Mouse (Mus musculus): ENCODE measurements around the gene Pakap. TPM values are rescaled to one million over a fixed set of nuclear protein-coding genes. Genes with fewer than 3 reads are reported as not detected.

Pakap gene
- polyA plus RNA-seq, 1 experiment from 2014 or later = 5.1 TPM

GRCm38 (mm10) chr4:57849465-57849864, 281.5 kb downstream of the Pakap start:
- H3K27ac ChIP-seq (ENCODE audit: low read depth, low read length) = no peak overlapping the region
- WGBS = 44% methylated on average over 6 of the region's 6 CpGs

GRCm38 (mm10) chr4:57851731-57852130, 283.8 kb downstream of the Pakap start:
- Histone ChIP-seq H3K27ac (ENCODE audit: low read depth, low read length) (no peak overlapping the region), H3K9ac (ENCODE audit: low read depth, low read length) (no peak overlapping the region), H3K27me3 (replicated peaks; ENCODE audit: control insufficient read depth, insufficient read depth, low read length) (no peaks in the 10 kb centered on the region), H3K4me3 (ENCODE audit: low read depth, low read length) (no peak overlapping the region), H3K4me1 (replicated peaks; ENCODE audit: control insufficient read depth, insufficient read depth, low read length) (peaks cover 8% of the 10 kb centered on the region), H3K36me3 (ENCODE audit: control insufficient read depth, insufficient read depth, low read length) (peaks cover 4% of the 10 kb centered on the region; the same call in 1 of the 2 replicates), H3K9me3 (ENCODE audit: control insufficient read depth, low read length) (no peaks in the 10 kb centered on the region), H3K4me2 (no peak overlapping the region)
- WGBS = 86% methylated on average over 1 of the region's 1 CpGs
- no peak for ATAC-seq (replicated peaks; ENCODE audit: low FRiP score)
- DNase-seq (ENCODE audit: low spot score) = no peak

More at GRCm38 (mm10) chr4:57849465-57849864, 281.5 kb downstream of the Pakap start:
- H3K9me3 ChIP-seq (ENCODE audit: control insufficient read depth, low read length) = no peaks in the 10 kb centered on the region
- no peak overlapping the region for H3K9ac ChIP-seq (ENCODE audit: low read depth, low read length)
- no peak for DNase-seq (ENCODE audit: low spot score)
- H3K36me3 ChIP-seq (ENCODE audit: control insufficient read depth, insufficient read depth, low read length) = no peaks in the 10 kb centered on the region
- H3K4me3 ChIP-seq (ENCODE audit: low read depth, low read length) = no peak overlapping the region
- no peak for ATAC-seq (replicated peaks; ENCODE audit: low FRiP score)
- H3K27me3 ChIP-seq (replicated peaks; ENCODE audit: control insufficient read depth, insufficient read depth, low read length) = no peaks in the 10 kb centered on the region
- H3K4me2 ChIP-seq = no peak overlapping the region
- H3K4me1 ChIP-seq (replicated peaks; ENCODE audit: control insufficient read depth, insufficient read depth, low read length) = peaks cover 9% of the 10 kb centered on the region

GRCm38 (mm10) chr4:57852461-57853040, 284.6 kb downstream of the Pakap start:
- Histone ChIP-seq H3K36me3 (ENCODE audit: control insufficient read depth, insufficient read depth, low read length) (peaks cover 7% of the 10 kb centered on the region; the same call in 1 of the 2 replicates), H3K4me2 (no peak overlapping the region), H3K27me3 (replicated peaks; ENCODE audit: control insufficient read depth, insufficient read depth, low read length) (no peaks in the 10 kb centered on the region), H3K4me3 (ENCODE audit: low read depth, low read length) (no peak overlapping the region), H3K4me1 (replicated peaks; ENCODE audit: control insufficient read depth, insufficient read depth, low read length) (peaks cover 2% of the 10 kb centered on the region), H3K9ac (ENCODE audit: low read depth, low read length) (no peak overlapping the region), H3K27ac (ENCODE audit: low read depth, low read length) (no peak overlapping the region), H3K9me3 (ENCODE audit: control insufficient read depth, low read length) (no peaks in the 10 kb centered on the region)
- WGBS = 35% methylated on average over 9 of the region's 9 CpGs
- ATAC-seq (replicated peaks; ENCODE audit: low FRiP score) (no peak), DNase-seq (ENCODE audit: low spot score) (no peak)

GRCm38 (mm10) chr4:57854181-57854580, 286.2 kb downstream of the Pakap start:
- Histone ChIP-seq H3K27me3 (replicated peaks; ENCODE audit: control insufficient read depth, insufficient read depth, low read length) (no peaks in the 10 kb centered on the region), H3K4me3 (ENCODE audit: low read depth, low read length) (no peak overlapping the region), H3K4me2 (no peak overlapping the region), H3K36me3 (ENCODE audit: control insufficient read depth, insufficient read depth, low read length) (peaks cover 7% of the 10 kb centered on the region; the same call in 1 of the 2 replicates), H3K9me3 (ENCODE audit: control insufficient read depth, low read length) (no peaks in the 10 kb centered on the region), H3K4me1 (replicated peaks; ENCODE audit: control insufficient read depth, insufficient read depth, low read length) (no peaks in the 10 kb centered on the region), H3K27ac (ENCODE audit: low read depth, low read length) (no peak overlapping the region), H3K9ac (ENCODE audit: low read depth, low read length) (no peak overlapping the region)
- WGBS = 86% methylated on average over 6 of the region's 6 CpGs
- no peak for DNase-seq (ENCODE audit: low spot score)
- no peak for ATAC-seq (replicated peaks; ENCODE audit: low FRiP score)

GRCm38 (mm10) chr4:57855281-57855941, 287.4 kb downstream of the Pakap start:
- ATAC-seq (replicated peaks; ENCODE audit: low FRiP score) = no peak
- Histone ChIP-seq H3K4me2 (no peak overlapping the region), H3K36me3 (ENCODE audit: control insufficient read depth, insufficient read depth, low read length) (peaks cover 7% of the 10 kb centered on the region; the same call in 1 of the 2 replicates), H3K4me3 (ENCODE audit: low read depth, low read length) (no peak overlapping the region), H3K9ac (ENCODE audit: low read depth, low read length) (no peak overlapping the region), H3K27ac (ENCODE audit: low read depth, low read length) (no peak overlapping the region), H3K4me1 (replicated peaks; ENCODE audit: control insufficient read depth, insufficient read depth, low read length) (no peaks in the 10 kb centered on the region), H3K9me3 (ENCODE audit: control insufficient read depth, low read length) (no peaks in the 10 kb centered on the region), H3K27me3 (replicated peaks; ENCODE audit: control insufficient read depth, insufficient read depth, low read length) (no peaks in the 10 kb centered on the region)
- no peak for DNase-seq (ENCODE audit: low spot score)
- 81% methylated on average over 18 of the region's 18 CpGs for WGBS

GRCm38 (mm10) chr4:57856673-57857072, 288.7 kb downstream of the Pakap start:
- peaks cover 7% of the 10 kb centered on the region; the same call in 1 of the 2 replicates for H3K36me3 ChIP-seq (ENCODE audit: control insufficient read depth, insufficient read depth, low read length)
- WGBS = 91% methylated on average over 10 of the region's 10 CpGs
- H3K27me3 ChIP-seq (replicated peaks; ENCODE audit: control insufficient read depth, insufficient read depth, low read length) = no peaks in the 10 kb centered on the region
- no peak overlapping the region for H3K4me2 ChIP-seq
- H3K27ac ChIP-seq (ENCODE audit: low read depth, low read length) = no peak overlapping the region
- no peak for DNase-seq (ENCODE audit: low spot score)
- H3K4me3 ChIP-seq (ENCODE audit: low read depth, low read length) = no peak overlapping the region
- H3K4me1 ChIP-seq (replicated peaks; ENCODE audit: control insufficient read depth, insufficient read depth, low read length) = no peaks in the 10 kb centered on the region
- no peak overlapping the region for H3K9ac ChIP-seq (ENCODE audit: low read depth, low read length)
- ATAC-seq (replicated peaks; ENCODE audit: low FRiP score) = no peak
- no peaks in the 10 kb centered on the region for H3K9me3 ChIP-seq (ENCODE audit: control insufficient read depth, low read length)

DNA sequence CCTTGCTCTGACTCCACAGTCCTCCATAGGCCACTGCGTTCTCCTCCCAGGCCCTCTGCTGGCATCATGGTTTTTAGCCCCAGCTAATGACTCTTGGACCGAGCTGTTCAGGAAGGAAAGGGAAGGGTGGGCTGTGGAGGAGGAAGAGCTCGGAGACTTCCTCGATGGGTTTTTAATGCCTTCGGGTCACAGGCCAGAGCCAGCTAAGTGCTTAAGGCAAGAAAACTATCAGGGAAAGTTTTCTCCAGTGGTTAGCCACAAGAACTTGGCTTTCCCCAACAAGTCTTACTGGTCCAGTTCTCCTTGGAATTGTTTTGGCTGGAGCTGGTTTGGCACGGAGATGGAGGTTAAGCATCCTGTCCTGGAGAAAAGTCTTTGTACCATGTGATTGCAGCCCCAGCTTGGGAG, 292.2 kb downstream of the Pakap start:
- Histone ChIP-seq H3K9me3 (ENCODE audit: control insufficient read depth, low read length) (no peaks in the 10 kb centered on the region), H3K27ac (ENCODE audit: low read depth, low read length) (no peak overlapping the region), H3K4me1 (replicated peaks; ENCODE audit: control insufficient read depth, insufficient read depth, low read length) (no peaks in the 10 kb centered on the region), H3K36me3 (ENCODE audit: control insufficient read depth, insufficient read depth, low read length) (peaks cover 7% of the 10 kb centered on the region; the same call in 1 of the 2 replicates), H3K27me3 (replicated peaks; ENCODE audit: control insufficient read depth, insufficient read depth, low read length) (no peaks in the 10 kb centered on the region), H3K4me3 (ENCODE audit: low read depth, low read length) (no peak overlapping the region), H3K4me2 (no peak overlapping the region), H3K9ac (ENCODE audit: low read depth, low read length) (no peak overlapping the region)
- ATAC-seq (replicated peaks; ENCODE audit: low FRiP score) = no peak
- WGBS = 63% methylated on average over 6 of the region's 6 CpGs
- DNase-seq (ENCODE audit: low spot score) = no peak

DNA sequence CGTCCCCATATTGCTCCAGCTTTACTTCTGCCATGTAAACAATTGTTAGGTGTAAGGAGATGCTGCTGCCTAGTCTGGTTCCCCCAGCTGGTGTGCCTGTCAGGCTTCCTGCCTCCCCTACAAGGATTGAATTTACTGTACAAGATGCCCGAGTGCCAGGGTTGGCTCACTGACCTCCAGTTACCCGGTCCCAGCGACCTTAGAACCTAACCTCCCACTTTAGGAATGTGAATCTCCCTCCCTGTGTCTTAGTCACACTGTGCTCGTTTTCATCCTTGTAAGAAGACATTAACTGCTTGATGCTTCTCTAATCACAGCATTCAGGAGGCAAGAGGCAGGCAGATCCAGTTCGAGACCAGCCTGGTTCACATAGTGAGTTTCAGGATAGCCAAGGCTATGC, 293.2 kb downstream of the Pakap start:
- Histone ChIP-seq H3K9ac (ENCODE audit: low read depth, low read length) (no peak overlapping the region), H3K27me3 (replicated peaks; ENCODE audit: control insufficient read depth, insufficient read depth, low read length) (no peaks in the 10 kb centered on the region), H3K4me2 (no peak overlapping the region), H3K36me3 (ENCODE audit: control insufficient read depth, insufficient read depth, low read length) (peaks cover 3% of the 10 kb centered on the region; the same call in 1 of the 2 replicates), H3K9me3 (ENCODE audit: control insufficient read depth, low read length) (no peaks in the 10 kb centered on the region), H3K4me3 (ENCODE audit: low read depth, low read length) (no peak overlapping the region), H3K4me1 (replicated peaks; ENCODE audit: control insufficient read depth, insufficient read depth, low read length) (no peaks in the 10 kb centered on the region), H3K27ac (ENCODE audit: low read depth, low read length) (no peak overlapping the region)
- DNase-seq (ENCODE audit: low spot score) (no peak), ATAC-seq (replicated peaks; ENCODE audit: low FRiP score) (no peak)
- 71% methylated on average over 6 of the region's 6 CpGs for WGBS

DNA sequence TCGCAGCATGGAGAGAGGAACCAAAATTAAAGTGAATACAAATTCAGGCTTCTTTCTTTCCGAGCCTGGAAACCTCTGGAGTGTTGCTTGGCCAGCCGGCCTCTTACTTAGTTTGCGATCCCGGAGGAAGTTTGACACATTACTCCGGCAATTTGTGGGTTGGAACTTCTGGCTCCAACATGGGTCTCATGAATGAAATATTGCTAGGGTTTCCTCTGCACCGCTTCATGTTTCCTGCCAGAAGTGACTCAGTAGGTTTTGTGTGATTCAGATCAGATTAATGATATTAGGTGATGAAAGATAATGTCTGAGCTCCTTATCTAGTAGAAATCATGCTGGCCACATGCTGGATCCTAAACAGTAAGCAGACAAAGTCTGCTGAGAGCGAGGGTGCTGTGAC, 293.9 kb downstream of the Pakap start:
- Histone ChIP-seq H3K9me3 (ENCODE audit: control insufficient read depth, low read length) (no peaks in the 10 kb centered on the region), H3K4me3 (ENCODE audit: low read depth, low read length) (no peak overlapping the region), H3K9ac (ENCODE audit: low read depth, low read length) (no peak overlapping the region), H3K4me1 (replicated peaks; ENCODE audit: control insufficient read depth, insufficient read depth, low read length) (no peaks in the 10 kb centered on the region), H3K27ac (ENCODE audit: low read depth, low read length) (no peak overlapping the region), H3K36me3 (ENCODE audit: control insufficient read depth, insufficient read depth, low read length) (peaks cover 2% of the 10 kb centered on the region; the same call in 1 of the 2 replicates), H3K27me3 (replicated peaks; ENCODE audit: control insufficient read depth, insufficient read depth, low read length) (no peaks in the 10 kb centered on the region), H3K4me2 (no peak overlapping the region)
- no peak for DNase-seq (ENCODE audit: low spot score)
- 64% methylated on average over 8 of the region's 8 CpGs for WGBS
- no peak for ATAC-seq (replicated peaks; ENCODE audit: low FRiP score)
